Mouse (Mus musculus) hindlimb bud, embryonic 11.5 days (tissue): Measurements from ENCODE around the gene Cryz.

ENCODE experiments used
- DNase-seq: peaks from one replicate; pipeline ENCODE4 v3.0.0-alpha.2; 2012; ENCODE audit warnings: low read depth, low spot score; ENCODE audit errors: extremely low spot score

Cryz gene

DNA sequence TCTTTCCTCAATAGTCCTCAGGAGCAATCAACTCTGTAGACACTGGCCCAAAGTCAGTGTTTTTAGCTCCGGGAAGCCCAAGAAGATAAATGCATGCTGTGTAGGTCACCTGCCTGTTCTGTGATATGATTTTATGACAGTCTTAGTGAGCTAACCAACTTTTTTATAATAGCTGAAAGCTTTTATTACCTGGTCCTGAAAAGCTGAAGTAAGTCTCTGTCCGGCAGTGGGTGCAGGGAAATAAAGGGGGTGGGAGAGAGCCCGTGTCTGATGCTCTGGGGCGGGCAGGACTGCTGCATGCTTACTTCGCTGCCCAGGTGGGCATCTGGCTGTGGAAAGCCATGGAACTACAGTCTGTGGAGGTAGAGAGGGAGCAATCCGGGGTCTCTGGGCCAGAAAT is 74.1 kb downstream of the Cryz start:
- no peak for DNase-seq

DNA sequence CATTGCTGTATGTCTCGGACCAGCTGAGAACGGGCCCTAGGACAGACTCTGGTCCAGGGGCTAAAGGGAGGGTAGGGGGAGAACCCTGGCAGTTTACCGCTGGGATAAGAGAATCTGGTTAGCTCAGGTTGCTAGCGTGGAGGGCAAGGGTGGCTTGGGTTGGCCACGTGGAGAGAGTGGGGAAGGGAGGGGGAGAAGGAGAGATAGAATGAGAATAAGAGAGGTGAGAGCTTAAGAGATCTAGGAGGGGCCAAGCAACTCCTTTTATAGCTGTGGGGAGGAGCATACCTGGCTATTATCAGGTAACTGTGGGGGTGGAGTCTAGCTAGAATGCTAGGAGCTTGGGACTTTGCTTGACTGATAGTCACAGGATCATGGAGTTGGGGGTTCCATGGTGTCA is 74.5 kb downstream of the Cryz start:
- DNase-seq, result no peak
